Mouse (Mus musculus) liver, embryonic 15.5 days (tissue): ENCODE measurements around the gene Ralgapb. TPM values are rescaled to one million over a fixed set of nuclear protein-coding genes. Genes with fewer than 3 reads are reported as not detected.

Source experiments
- ATAC-seq: fragments of 200-750 bp; cut with Nextera tagmentation; 2 replicates; pipeline ENCODE4 v1.8.0; 2017; ENCODE audit warnings: moderate number of reproducible peaks, mild to moderate bottlenecking, moderate library complexity; ENCODE audit not compliant: insufficient read depth
- H3K27ac ChIP-seq: fragments of 300-500 bp; sonication (generic); replicated peaks from 2 replicates; pipeline ENCODE4 v1.5.1; 2015; ENCODE audit warnings: mild to moderate bottlenecking, inconsistent platforms
- H3K27me3 ChIP-seq: fragments of 300-500 bp; sonication (generic); 2 replicates; pipeline ENCODE4 v1.6.1; 2015; ENCODE audit warnings: mild to moderate bottlenecking, inconsistent platforms
- H3K36me3 ChIP-seq: fragments of 300-500 bp; sonication (generic); replicated peaks from 2 replicates; pipeline ENCODE4 v1.6.1; 2015; ENCODE audit warnings: moderate library complexity, mild to moderate bottlenecking, inconsistent platforms
- H3K4me1 ChIP-seq: fragments of 300-500 bp; sonication (generic); replicated peaks from 2 replicates; pipeline ENCODE4 v1.6.1; 2015; ENCODE audit warnings: inconsistent platforms
- H3K4me2 ChIP-seq: fragments of 300-500 bp; sonication (generic); 2 replicates; pipeline ENCODE4 v1.6.1; 2015; ENCODE audit warnings: moderate library complexity, mild to moderate bottlenecking, inconsistent platforms
- H3K4me3 ChIP-seq: fragments of 300-500 bp; sonication (generic); replicated peaks from 2 replicates; pipeline ENCODE4 v1.5.1; 2015; ENCODE audit warnings: mild to moderate bottlenecking, inconsistent platforms
- H3K9ac ChIP-seq: fragments of 300-500 bp; sonication (generic); 2 replicates; pipeline ENCODE4 v1.6.1; 2015; ENCODE audit warnings: moderate library complexity, mild to moderate bottlenecking, inconsistent platforms
- H3K9me3 ChIP-seq: fragments of 300-500 bp; sonication (generic); replicated peaks from 2 replicates; pipeline ENCODE4 v1.6.1; 2016; ENCODE audit warnings: inconsistent platforms
- WGBS: fragments of 180-500 bp; shearing (Covaris S2); methylation state at CpG from one replicate; pipeline ENCODE4 v1.1.7; 2015; ENCODE audit warnings: mixed read lengths; ENCODE audit not compliant: insufficient replicate concordance; 5-methylcytosine and 5-hydroxymethylcytosine counted together
- polyA plus RNA-seq: library from polyadenylated mRNA; unstranded; fragments of >200 nt; fragmentation: Nextera tagmentation; extraction: Ambion mirVana; gene quantifications from 2 replicates; pipeline ENCODE4 v1.2.1, GENCODE M21; 2015

The Ralgapb gene
- polyA plus RNA-seq, 1 experiment from 2014 or later = 5.0 TPM

- no peak overlapping the region for H3K4me3 ChIP-seq
- H3K36me3 ChIP-seq = peaks cover 65% of the 10 kb centered on the region
- no peaks in the 10 kb centered on the region for H3K9me3 ChIP-seq
- no peaks in the 10 kb centered on the region for H3K4me1 ChIP-seq
- H3K4me2 ChIP-seq = no peak overlapping the region
- no peak for ATAC-seq
- H3K9ac ChIP-seq = no peak overlapping the region
- H3K27ac ChIP-seq = no peak overlapping the region
- 58% methylated on average over 3 of the region's 3 CpGs for WGBS
- H3K27me3 ChIP-seq = no peaks in the 10 kb centered on the region
Observed at GRCm38 (mm10) chr2:158477640-158478039, 68.0 kb downstream of the Ralgapb start.

- no peaks in the 10 kb centered on the region for H3K27me3 ChIP-seq
- H3K36me3 ChIP-seq = peaks cover 35% of the 10 kb centered on the region
- no peak for ATAC-seq
- H3K4me1 ChIP-seq = no peaks in the 10 kb centered on the region
- 70% methylated on average over 5 of the region's 5 CpGs for WGBS
- no peaks in the 10 kb centered on the region for H3K9me3 ChIP-seq
- H3K4me2 ChIP-seq = no peak overlapping the region
- no peak overlapping the region for H3K9ac ChIP-seq
- H3K27ac ChIP-seq = no peak overlapping the region
- no peak overlapping the region for H3K4me3 ChIP-seq
Observed at GRCm38 (mm10) chr2:158498457-158498856, 88.8 kb downstream of the Ralgapb start.

GRCm38 (mm10) chr2:158501836-158502812 lies 92.5 kb downstream of the Ralgapb start, which contains the start of gene Adig:
Adig (plus strand) TSS chr2:158502612.
- no peak within 1 kb of the TSS for H3K4me2 ChIP-seq
- ATAC-seq = no peak

GRCm38 (mm10) chr2:158503226-158503625 lies 93.6 kb downstream of the Ralgapb start:
- Histone ChIP-seq H3K27ac (no peak overlapping the region), H3K9ac (no peak overlapping the region), H3K27me3 (no peaks in the 10 kb centered on the region), H3K9me3 (no peaks in the 10 kb centered on the region), H3K4me1 (no peaks in the 10 kb centered on the region), H3K36me3 (no peaks in the 10 kb centered on the region), H3K4me3 (no peak overlapping the region), H3K4me2 (no peak overlapping the region)
- no peak for ATAC-seq
- WGBS = 67% methylated on average over 7 of the region's 7 CpGs

More at GRCm38 (mm10) chr2:158501836-158502812, 92.5 kb downstream of the Ralgapb start, which contains the start of gene Adig:
- no peaks in the 10 kb centered on the region for H3K9me3 ChIP-seq
- H3K9ac ChIP-seq = no peak within 1 kb of the TSS
- no peak within 1 kb of the TSS for H3K27ac ChIP-seq
- H3K4me1 ChIP-seq = no peaks in the 10 kb centered on the region
- H3K27me3 ChIP-seq = no peaks in the 10 kb centered on the region
- H3K4me3 ChIP-seq = no peak within 1 kb of the TSS
- H3K36me3 ChIP-seq = 0 out of 2 replicates have a peak, but pooled peaks cover 4% of the 10 kb centered on the region
- WGBS = 58% methylated on average over 11 of the region's 11 CpGs

- Histone ChIP-seq H3K4me1 (no peaks in the 10 kb centered on the region), H3K27ac (no peak overlapping the region), H3K4me3 (no peak overlapping the region), H3K9ac (no peak overlapping the region), H3K36me3 (no peaks in the 10 kb centered on the region), H3K27me3 (no peaks in the 10 kb centered on the region), H3K4me2 (no peak overlapping the region), H3K9me3 (no peaks in the 10 kb centered on the region)
- no peak for ATAC-seq
- 59% methylated on average over 4 of the region's 4 CpGs for WGBS
Observed at GRCm38 (mm10) chr2:158503671-158504070, 94.0 kb downstream of the Ralgapb start.

GRCm38 (mm10) chr2:158506475-158506874 lies 96.8 kb downstream of the Ralgapb start:
- Histone ChIP-seq H3K27ac (no peak overlapping the region), H3K27me3 (no peaks in the 10 kb centered on the region), H3K9ac (no peak overlapping the region), H3K9me3 (no peaks in the 10 kb centered on the region), H3K4me2 (no peak overlapping the region), H3K4me3 (no peak overlapping the region), H3K36me3 (no peaks in the 10 kb centered on the region), H3K4me1 (no peaks in the 10 kb centered on the region)
- no peak for ATAC-seq
- 49% methylated on average over 5 of the region's 5 CpGs for WGBS

GRCm38 (mm10) chr2:158507046-158507445 lies 97.4 kb downstream of the Ralgapb start:
- ATAC-seq = no peak
- H3K4me2 ChIP-seq = no peak overlapping the region
- H3K27me3 ChIP-seq = no peaks in the 10 kb centered on the region
- no peak overlapping the region for H3K9ac ChIP-seq
- WGBS = 66% methylated on average over 10 of the region's 10 CpGs
- H3K36me3 ChIP-seq = no peaks in the 10 kb centered on the region
- H3K27ac ChIP-seq = no peak overlapping the region
- H3K9me3 ChIP-seq = no peaks in the 10 kb centered on the region
- no peak overlapping the region for H3K4me3 ChIP-seq
- no peaks in the 10 kb centered on the region for H3K4me1 ChIP-seq

- no peak for ATAC-seq
- 63% methylated on average over 6 of the region's 6 CpGs for WGBS
- H3K9me3 ChIP-seq = no peaks in the 10 kb centered on the region
- H3K36me3 ChIP-seq = no peaks in the 10 kb centered on the region
- H3K4me3 ChIP-seq = no peak overlapping the region
- no peak overlapping the region for H3K9ac ChIP-seq
- H3K27ac ChIP-seq = no peak overlapping the region
- no peaks in the 10 kb centered on the region for H3K4me1 ChIP-seq
- no peaks in the 10 kb centered on the region for H3K27me3 ChIP-seq
- no peak overlapping the region for H3K4me2 ChIP-seq
Observed at GRCm38 (mm10) chr2:158510665-158511064, 101.0 kb downstream of the Ralgapb start.

GRCm38 (mm10) chr2:158512528-158512927 lies 102.9 kb downstream of the Ralgapb start, which contains the start of gene Arhgap40:
Arhgap40 (plus strand) TSS chr2:158512796.
- H3K4me3 ChIP-seq = no peak within 1 kb of the TSS
- H3K9ac ChIP-seq = no peak within 1 kb of the TSS
- WGBS = 67% methylated on average over 10 of the region's 10 CpGs
- H3K4me2 ChIP-seq = no peak within 1 kb of the TSS
- no peak within 1 kb of the TSS for H3K27ac ChIP-seq
- H3K9me3 ChIP-seq = no peaks in the 10 kb centered on the region
- ATAC-seq = no peak
- H3K4me1 ChIP-seq = no peaks in the 10 kb centered on the region
- H3K36me3 ChIP-seq = no peaks in the 10 kb centered on the region
- no peaks in the 10 kb centered on the region for H3K27me3 ChIP-seq

GRCm38 (mm10) chr2:158513821-158514336 lies 104.2 kb downstream of the Ralgapb start:
- H3K27ac ChIP-seq = no peak overlapping the region
- H3K4me2 ChIP-seq = no peak overlapping the region
- H3K27me3 ChIP-seq = no peaks in the 10 kb centered on the region
- no peaks in the 10 kb centered on the region for H3K36me3 ChIP-seq
- no peak overlapping the region for H3K4me3 ChIP-seq
- no peak for ATAC-seq
- no peaks in the 10 kb centered on the region for H3K9me3 ChIP-seq
- H3K9ac ChIP-seq = no peak overlapping the region
- no peaks in the 10 kb centered on the region for H3K4me1 ChIP-seq
- WGBS = 74% methylated on average over 12 of the region's 12 CpGs

- H3K36me3 ChIP-seq = no peaks in the 10 kb centered on the region
- H3K4me3 ChIP-seq = no peak overlapping the region
- no peak overlapping the region for H3K4me2 ChIP-seq
- H3K27me3 ChIP-seq = no peaks in the 10 kb centered on the region
- WGBS = 59% methylated on average over 6 of the region's 6 CpGs
- ATAC-seq = no peak
- H3K27ac ChIP-seq = no peak overlapping the region
- H3K9me3 ChIP-seq = no peaks in the 10 kb centered on the region
- H3K4me1 ChIP-seq = no peaks in the 10 kb centered on the region
- no peak overlapping the region for H3K9ac ChIP-seq
Observed at GRCm38 (mm10) chr2:158518583-158518982, 108.9 kb downstream of the Ralgapb start.
